Mouse (Mus musculus) heart, embryonic 11.5 days (tissue): ENCODE measurements around the gene Creb5. TPM values are rescaled to one million over a fixed set of nuclear protein-coding genes. Genes with fewer than 3 reads are reported as not detected.

ENCODE experiments used
- ATAC-seq: fragments of 200-750 bp; cut with Nextera tagmentation; replicated peaks from 2 replicates; pipeline ENCODE4 v1.8.0; 2017; ENCODE audit warnings: moderate library complexity; ENCODE audit not compliant: insufficient number of reproducible peaks, low FRiP score, low TSS enrichment
- H3K27ac ChIP-seq: fragments of 300-500 bp; sonication (generic); 2 replicates; pipeline ENCODE4 v1.5.1; 2014; ENCODE audit warnings: mild to moderate bottlenecking, low read depth, low read length
- H3K27me3 ChIP-seq: fragments of 300-500 bp; sonication (generic); 2 replicates; pipeline ENCODE4 v1.6.1; 2014; ENCODE audit warnings: mild to moderate bottlenecking, low read length, mixed read lengths; ENCODE audit not compliant: control insufficient read depth, insufficient read depth
- H3K36me3 ChIP-seq: fragments of 300-500 bp; sonication (generic); 2 replicates; pipeline ENCODE4 v1.6.1; 2014; ENCODE audit warnings: mild to moderate bottlenecking, low read length, moderate library complexity, mixed read lengths; ENCODE audit not compliant: control insufficient read depth, insufficient read depth
- H3K4me1 ChIP-seq: fragments of 300-500 bp; sonication (generic); 2 replicates; pipeline ENCODE4 v1.6.1; 2014; ENCODE audit warnings: low read length; ENCODE audit not compliant: control insufficient read depth, insufficient read depth
- H3K4me2 ChIP-seq: fragments of 300-500 bp; sonication (generic); 2 replicates; pipeline ENCODE4 v1.6.1; 2014; ENCODE audit warnings: mild to moderate bottlenecking, moderate library complexity
- H3K4me3 ChIP-seq: fragments of 300-500 bp; sonication (generic); 2 replicates; pipeline ENCODE4 v1.5.1; 2014; ENCODE audit warnings: low read depth, low read length
- H3K9ac ChIP-seq: fragments of 300-500 bp; sonication (generic); 2 replicates; pipeline ENCODE4 v1.6.1; 2014; ENCODE audit warnings: mild to moderate bottlenecking, low read depth, low read length, moderate library complexity
- H3K9me3 ChIP-seq: fragments of 300-500 bp; sonication (generic); replicated peaks from 2 replicates; pipeline ENCODE4 v1.6.1; 2016; ENCODE audit warnings: low read length; ENCODE audit not compliant: control insufficient read depth
- WGBS: fragments of 180-500 bp; shearing (Covaris S2); extraction: QIAGEN DNeasy Blood & Tissue Kit; methylation state at CpG from one replicate; pipeline ENCODE4 v1.1.7; 2014; ENCODE audit not compliant: insufficient replicate concordance; 5-methylcytosine and 5-hydroxymethylcytosine counted together
- polyA plus RNA-seq: library from polyadenylated mRNA; unstranded; fragments of >200 nt; fragmentation: Nextera tagmentation; extraction: Ambion mirVana; gene quantifications from 2 replicates; pipeline ENCODE4 v1.2.1, GENCODE M21; 2014

Gene Creb5
- polyA plus RNA-seq, 1 experiment from 2014 or later = 30.3 TPM

GRCm38 (mm10) chr6:53688762-53689477 lies 401.9 kb downstream of the Creb5 start:
- no peaks in the 10 kb centered on the region for H3K27me3 ChIP-seq
- H3K4me3 ChIP-seq = no peak overlapping the region
- H3K9me3 ChIP-seq = no peaks in the 10 kb centered on the region
- no peaks in the 10 kb centered on the region; the same call in 1 of the 2 replicates for H3K36me3 ChIP-seq
- no peak for ATAC-seq
- no peak overlapping the region for H3K4me2 ChIP-seq
- no peak overlapping the region for H3K9ac ChIP-seq
- 70% methylated on average over 7 of the region's 7 CpGs for WGBS
- H3K4me1 ChIP-seq = no peaks in the 10 kb centered on the region
- H3K27ac ChIP-seq = no peak overlapping the region

GRCm38 (mm10) chr6:53691006-53691405 lies 403.9 kb downstream of the Creb5 start:
- WGBS = 88% methylated on average over 1 of the region's 1 CpGs

GRCm38 (mm10) chr6:53695216-53695615 lies 408.1 kb downstream of the Creb5 start:
- 75% methylated on average over 9 of the region's 9 CpGs for WGBS
- Histone ChIP-seq H3K4me2 (no peak overlapping the region), H3K9me3 (no peaks in the 10 kb centered on the region), H3K9ac (no peak overlapping the region), H3K27ac (no peak overlapping the region), H3K27me3 (no peaks in the 10 kb centered on the region), H3K4me1 (no peaks in the 10 kb centered on the region), H3K4me3 (no peak overlapping the region), H3K36me3 (no peaks in the 10 kb centered on the region)
- no peak for ATAC-seq

More at GRCm38 (mm10) chr6:53691006-53691405, 403.9 kb downstream of the Creb5 start:
- Histone ChIP-seq H3K9ac (no peak overlapping the region), H3K36me3 (no peaks in the 10 kb centered on the region), H3K4me1 (no peaks in the 10 kb centered on the region), H3K27ac (no peak overlapping the region), H3K4me2 (no peak overlapping the region), H3K4me3 (no peak overlapping the region), H3K27me3 (no peaks in the 10 kb centered on the region), H3K9me3 (no peaks in the 10 kb centered on the region)
- ATAC-seq = no peak

DNA sequence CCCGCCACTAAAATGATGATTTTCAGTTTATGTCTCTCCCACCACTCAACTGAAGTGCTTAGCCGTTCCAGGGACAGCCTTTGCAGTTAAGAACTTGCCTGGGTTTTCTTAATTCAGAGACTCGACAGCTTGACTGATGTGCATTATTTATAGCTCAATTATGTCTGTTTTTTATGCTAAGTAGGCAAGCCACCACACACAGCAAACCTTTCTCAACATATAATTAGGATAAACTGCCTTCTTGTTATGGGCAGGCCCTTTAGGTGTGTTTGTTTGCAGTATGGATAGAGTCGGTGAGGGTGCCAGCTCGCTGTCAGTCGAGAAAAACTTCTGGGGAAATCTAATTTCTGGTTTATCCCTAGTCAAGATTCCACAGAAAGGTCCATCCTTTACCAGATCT lies 409.4 kb downstream of the Creb5 start:
- H3K4me3 ChIP-seq = no peak overlapping the region
- no peaks in the 10 kb centered on the region for H3K36me3 ChIP-seq
- no peaks in the 10 kb centered on the region for H3K9me3 ChIP-seq
- no peak overlapping the region for H3K9ac ChIP-seq
- H3K27ac ChIP-seq = no peak overlapping the region
- no peaks in the 10 kb centered on the region for H3K27me3 ChIP-seq
- ATAC-seq = no peak
- H3K4me2 ChIP-seq = no peak overlapping the region
- WGBS = 76% methylated on average over 6 of the region's 6 CpGs
- H3K4me1 ChIP-seq = no peaks in the 10 kb centered on the region

DNA sequence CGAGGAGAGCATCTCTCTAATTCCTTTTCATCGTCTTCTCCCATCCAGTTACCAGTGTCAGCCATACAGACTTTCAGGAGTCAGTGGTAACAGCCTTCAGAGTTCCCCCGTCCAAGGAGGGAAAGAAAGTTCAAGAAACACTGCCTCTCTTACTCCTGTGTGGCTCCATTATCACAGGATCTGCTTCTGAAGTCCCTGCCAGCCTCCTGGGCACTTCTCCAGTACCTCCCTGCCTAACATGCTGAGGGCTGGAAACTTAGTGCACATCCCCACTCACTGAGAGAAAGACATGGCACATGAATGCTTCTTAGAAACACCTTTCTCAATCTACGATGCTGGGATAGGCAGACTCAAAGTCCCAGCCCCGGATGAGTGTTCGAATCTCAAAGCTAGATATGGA lies 409.9 kb downstream of the Creb5 start:
- no peak for ATAC-seq
- Histone ChIP-seq H3K9ac (no peak overlapping the region), H3K27me3 (no peaks in the 10 kb centered on the region), H3K4me1 (no peaks in the 10 kb centered on the region), H3K36me3 (no peaks in the 10 kb centered on the region), H3K4me2 (no peak overlapping the region), H3K27ac (no peak overlapping the region), H3K9me3 (no peaks in the 10 kb centered on the region), H3K4me3 (no peak overlapping the region)
- 81% methylated on average over 6 of the region's 6 CpGs for WGBS

- H3K4me2 ChIP-seq = peak overlapping the region; percentile 39
- no peak for ATAC-seq
- H3K4me3 ChIP-seq = no peak overlapping the region
Measured at GRCm38 (mm10) chr6:53698128-53698749, 411.2 kb downstream of the Creb5 start.

DNA sequence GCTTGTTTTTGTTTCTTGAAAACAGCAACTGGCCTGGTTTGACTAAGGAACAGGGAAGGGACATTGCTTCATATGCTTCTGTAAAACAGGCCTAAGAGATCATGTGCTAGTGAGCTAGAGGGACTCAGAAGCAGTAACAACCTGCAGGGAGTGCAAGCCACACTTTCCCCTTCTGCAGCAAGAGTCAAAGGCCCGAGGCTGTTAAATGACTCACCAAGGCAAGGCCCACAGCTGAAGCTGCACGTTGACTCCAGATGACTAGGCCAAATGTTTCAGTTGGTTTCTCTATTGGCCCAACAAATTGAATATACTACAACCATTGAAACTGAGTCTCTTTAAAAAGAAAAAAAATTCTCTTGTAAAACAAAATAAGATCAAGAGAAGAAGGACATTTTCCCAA lies 417.4 kb downstream of the Creb5 start:
- no peaks in the 10 kb centered on the region for H3K9me3 ChIP-seq
- H3K36me3 ChIP-seq = no peaks in the 10 kb centered on the region
- no peaks in the 10 kb centered on the region for H3K27me3 ChIP-seq
- H3K4me3 ChIP-seq = no peak overlapping the region
- H3K9ac ChIP-seq = no peak overlapping the region
- no peak for ATAC-seq
- no peak overlapping the region for H3K27ac ChIP-seq
- H3K4me2 ChIP-seq = no peak overlapping the region
- no peaks in the 10 kb centered on the region for H3K4me1 ChIP-seq
- 24% methylated on average over 2 of the region's 2 CpGs for WGBS

More at GRCm38 (mm10) chr6:53698128-53698749, 411.2 kb downstream of the Creb5 start:
- Histone ChIP-seq H3K27me3 (no peaks in the 10 kb centered on the region), H3K36me3 (no peaks in the 10 kb centered on the region), H3K9ac (no peak overlapping the region), H3K4me1 (no peaks in the 10 kb centered on the region), H3K27ac (no peak overlapping the region), H3K9me3 (no peaks in the 10 kb centered on the region)
- WGBS = 16% methylated on average over 15 of the region's 15 CpGs

DNA sequence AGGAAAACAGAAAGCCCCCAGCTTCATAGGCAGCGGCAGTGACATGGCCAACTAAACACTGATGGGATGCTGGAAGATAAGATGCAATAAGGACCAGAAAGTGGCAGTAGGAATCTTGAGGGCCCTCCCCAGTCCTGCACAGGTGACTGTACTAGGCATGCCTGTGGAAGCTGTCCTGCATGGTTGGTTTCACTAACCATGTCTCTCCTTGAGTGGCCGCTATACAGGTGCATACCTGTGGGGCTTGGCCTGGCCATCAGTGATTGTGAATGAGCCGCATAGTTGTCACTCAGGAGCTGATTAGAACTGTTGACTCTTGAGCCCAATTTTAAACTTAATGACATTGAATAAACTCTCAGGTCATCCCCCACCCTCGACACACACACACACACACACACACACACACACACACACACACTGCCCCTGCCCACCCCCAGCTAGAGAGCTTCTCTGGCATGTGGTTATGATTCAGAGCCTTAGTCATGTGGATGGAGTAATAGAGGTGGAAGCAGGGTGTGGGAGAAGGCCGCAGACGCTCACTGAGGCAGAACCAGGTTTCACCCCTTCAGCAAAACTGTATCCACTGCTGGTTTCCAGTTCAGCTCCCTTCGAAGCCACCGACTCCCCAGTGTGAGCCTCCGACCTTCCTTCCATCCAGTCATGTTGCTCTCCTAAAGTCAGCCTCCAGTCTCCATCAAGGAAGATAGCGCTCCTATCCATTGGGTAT lies 419.7 kb downstream of the Creb5 start:
- Histone ChIP-seq H3K27me3 (no peaks in the 10 kb centered on the region), H3K36me3 (no peaks in the 10 kb centered on the region), H3K9ac (no peak overlapping the region), H3K4me1 (no peaks in the 10 kb centered on the region), H3K4me2 (no peak overlapping the region), H3K27ac (no peak overlapping the region), H3K4me3 (no peak overlapping the region), H3K9me3 (no peaks in the 10 kb centered on the region)
- no peak for ATAC-seq
- 82% methylated on average over 10 of the region's 10 CpGs for WGBS
